Comparison of ENCODE assay signal across 11 mouse cellular contexts in genomic region chr3:144164665-144165385, GRCm38 (mm10). TPM values are rescaled to one million over a fixed set of nuclear protein-coding genes. Genes with fewer than 3 reads are reported as not detected.
DNase-seq lines count a peak whose midpoint lies in the region; ATAC-seq and TF ChIP-seq lines count a peak whose summit lies in the region.
"Had no signal": no experiment of that assay in that cellular context is flagged by ENCODE, and none has a peak within 500 bp of the region (broad histone marks: within the 10 kb centered on the region; RNA-seq: fewer than 3 reads in every experiment).

No protein-coding gene starts in this region.

- H3K4me1 ChIP-seq in midbrain, postnatal 0 days (ENCODE audit: insufficient read depth, low read length), result no peaks in the 10 kb centered on the region
- H3K4me1 ChIP-seq in midbrain, embryonic 15.5 days, result no peaks in the 10 kb centered on the region
- peaks cover 15% of the 10 kb centered on the region for H3K4me1 ChIP-seq in forebrain, embryonic 13.5 days

- H3K9me3 ChIP-seq in midbrain, postnatal 0 days (ENCODE audit: low read length), result no peaks in the 10 kb centered on the region
- no peaks in the 10 kb centered on the region for H3K9me3 ChIP-seq in midbrain, embryonic 15.5 days
- no peaks in the 10 kb centered on the region for H3K9me3 ChIP-seq in forebrain, embryonic 13.5 days (replicated peaks)
- H3K9me3 ChIP-seq: G1E had no signal

- H3K4me3 ChIP-seq in midbrain, postnatal 0 days (ENCODE audit: low read depth, low read length), result no peak overlapping the region
- no peak overlapping the region for H3K4me3 ChIP-seq in midbrain, embryonic 15.5 days
- H3K4me3 ChIP-seq in forebrain, embryonic 13.5 days, result no peak overlapping the region

- H3K36me3 ChIP-seq in midbrain, postnatal 0 days (ENCODE audit: insufficient read depth, low read length), result no peaks in the 10 kb centered on the region
- H3K36me3 ChIP-seq in midbrain, embryonic 15.5 days (replicated peaks), result no peaks in the 10 kb centered on the region
- no peaks in the 10 kb centered on the region for H3K36me3 ChIP-seq in forebrain, embryonic 13.5 days (ENCODE audit: poor library complexity, severe bottlenecking)
- H3K36me3 ChIP-seq: G1E had no signal

- H3K4me2 ChIP-seq in midbrain, postnatal 0 days (ENCODE audit: low read depth, low read length, poor library complexity, severe bottlenecking), result no peak overlapping the region
- no peak overlapping the region for H3K4me2 ChIP-seq in midbrain, embryonic 15.5 days
- H3K4me2 ChIP-seq in forebrain, embryonic 13.5 days, result no peak overlapping the region

- no peak overlapping the region for H3K9ac ChIP-seq in midbrain, postnatal 0 days (replicated peaks; ENCODE audit: low read length, poor library complexity, severe bottlenecking)
- H3K9ac ChIP-seq in midbrain, embryonic 15.5 days, result no peak overlapping the region
- H3K9ac ChIP-seq in forebrain, embryonic 13.5 days, result no peak overlapping the region

- no peak overlapping the region for H3K27ac ChIP-seq in midbrain, postnatal 0 days (ENCODE audit: low read depth, low read length)
- H3K27ac ChIP-seq in midbrain, embryonic 15.5 days, result no peak overlapping the region
- H3K27ac ChIP-seq in forebrain, embryonic 13.5 days, result no peak overlapping the region

- TF ChIP-seq CTCF in midbrain, postnatal 0 days (IDR thresholded peaks at IDR 0.05), result no peak

- no peak for ATAC-seq in midbrain, postnatal 0 days (ENCODE audit: low FRiP score)
- no peak for ATAC-seq in midbrain, embryonic 15.5 days (replicated peaks)
- ATAC-seq in forebrain, embryonic 13.5 days, result peak; percentile 64; the same call in 1 of the 2 replicates
- no peak for ATAC-seq in megakaryocyte-erythroid progenitor cell, adult 5-6 weeks (replicated peaks; ENCODE audit: low FRiP score, low TSS enrichment, poor library complexity, severe bottlenecking)

- WGBS in midbrain, postnatal 0 days, result 80% methylated on average over 9 of the region's 9 CpGs
- 72% methylated on average over 9 of the region's 9 CpGs for WGBS in midbrain, embryonic 15.5 days
- 34% methylated on average over 9 of the region's 9 CpGs for WGBS in forebrain, embryonic 13.5 days

- DNase-seq in midbrain, postnatal 0 days (ENCODE audit: low spot score), result peak; percentile 30
- peak; percentile 72 to 88 for DNase-seq in kidney, postnatal 25 days
- peak; percentile 47 for DNase-seq in testis, postnatal 14 days (ENCODE audit: low spot score)
- no peak for DNase-seq in cerebellum, adult 11 months
- DNase-seq in gastrocnemius, adult 18-20 months (ENCODE audit: low spot score), result no peak
- DNase-seq: layer of hippocampus, postnatal 36 days; thymus, postnatal 36 days had no signal

- no peaks in the 10 kb centered on the region for H3K27me3 ChIP-seq in midbrain, postnatal 0 days (ENCODE audit: insufficient read depth, low read length)
- no peaks in the 10 kb centered on the region for H3K27me3 ChIP-seq in midbrain, embryonic 15.5 days (replicated peaks)
- peaks cover 42% of the 10 kb centered on the region for H3K27me3 ChIP-seq in forebrain, embryonic 13.5 days

RNA-seq across cellular contexts. Expression of gene Lmo4, which starts 40.2 kb away (rescaled TPM):
- total RNA-seq in midbrain, postnatal 0 days (2014; rRNA removed), result 113 and 139 TPM in 2 replicates
- polyA plus RNA-seq in midbrain, postnatal 0 days (2015; fragmentation: Nextera tagmentation; extraction: Ambion mirVana), result 75.2 and 77.9 TPM in 2 replicates
- polyA plus RNA-seq in midbrain, embryonic 15.5 days (2015; fragmentation: Nextera tagmentation; extraction: Ambion mirVana), result 75.9 and 76.1 TPM in 2 replicates
- polyA plus RNA-seq in forebrain, embryonic 13.5 days (2015; fragmentation: Nextera tagmentation; extraction: Ambion mirVana), result 66.6 and 90.8 TPM in 2 replicates
- 10 to 100 TPM; 19.9 to 24.2 TPM for total RNA-seq in gastrocnemius, adult 18-20 months (2021)
- total RNA-seq in megakaryocyte-erythroid progenitor cell, adult 5-6 weeks (2014; fragmentation: Nextera tagmentation), result 23.9 and 27.0 TPM in 2 replicates
- total RNA-seq in megakaryocyte-erythroid progenitor cell, adult 5-6 weeks (2017), result 18.7 and 18.9 TPM in 2 replicates

Comparison
In these comparisons a context has a peak if more than half of its experiments do, and no peak if none do; other contexts are left out.
1. DNase-seq: peak in midbrain, postnatal 0 days (single experiment), kidney, postnatal 25 days (2 of 2) and testis, postnatal 14 days (single experiment); none in cerebellum, adult 11 months (single experiment) and gastrocnemius, adult 18-20 months (single experiment).